Mouse (Mus musculus): ENCODE measurements around the gene Gpank1. TPM values are rescaled to one million over a fixed set of nuclear protein-coding genes. Genes with fewer than 3 reads are reported as not detected.
"Not testable (repeated sequence)": the region's sequence is repeated elsewhere in the genome, so short reads cannot be mapped to it uniquely, and the experiment has no call there.

Gpank1 gene
- polyA plus RNA-seq, 3 experiments from 2014 or later: 57.1 to 87.4 (median 74.3) TPM

DNA sequence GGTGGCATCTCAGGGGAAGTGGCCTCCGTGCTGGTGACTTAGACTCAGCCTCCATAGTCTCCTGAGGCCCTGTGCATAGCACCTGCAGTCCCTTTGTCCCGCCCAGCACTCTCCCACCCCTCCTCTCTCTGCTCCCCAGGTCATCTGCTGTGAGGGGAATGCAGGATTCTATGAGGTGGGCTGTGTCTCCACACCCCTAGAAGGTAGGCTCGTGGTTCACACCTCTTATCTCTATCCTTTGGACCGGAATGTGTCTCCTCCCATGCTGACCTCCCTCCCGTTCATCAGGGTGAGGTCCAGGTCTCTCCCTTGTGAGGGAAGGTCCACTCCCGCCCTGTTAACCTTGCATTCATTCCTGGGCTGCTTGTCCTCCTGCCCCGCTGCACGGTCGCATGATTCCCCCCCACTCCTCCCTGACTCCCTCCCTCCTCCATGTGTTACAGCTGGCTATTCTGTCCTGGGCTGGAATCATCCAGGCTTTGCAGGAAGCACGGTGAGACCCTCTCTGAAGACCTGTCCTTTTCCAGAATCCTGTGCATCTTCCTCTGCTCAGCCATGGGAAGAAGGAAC is 21.0 kb upstream of the Gpank1 start:
- no peak for ATAC-seq

GRCm38 (mm10) chr17:35101161-35101560 is 20.1 kb upstream of the Gpank1 start:
- ATAC-seq: no peak

- ATAC-seq: no peak
These were observed 19.0 kb upstream of the Gpank1 start for GRCm38 (mm10) chr17:35102299-35102698.

- no peak for ATAC-seq
These were observed 18.0 kb upstream of the Gpank1 start for GRCm38 (mm10) chr17:35103221-35103690.

GRCm38 (mm10) chr17:35104079-35104478 is 17.2 kb upstream of the Gpank1 start:
- ATAC-seq: no peak

DNA sequence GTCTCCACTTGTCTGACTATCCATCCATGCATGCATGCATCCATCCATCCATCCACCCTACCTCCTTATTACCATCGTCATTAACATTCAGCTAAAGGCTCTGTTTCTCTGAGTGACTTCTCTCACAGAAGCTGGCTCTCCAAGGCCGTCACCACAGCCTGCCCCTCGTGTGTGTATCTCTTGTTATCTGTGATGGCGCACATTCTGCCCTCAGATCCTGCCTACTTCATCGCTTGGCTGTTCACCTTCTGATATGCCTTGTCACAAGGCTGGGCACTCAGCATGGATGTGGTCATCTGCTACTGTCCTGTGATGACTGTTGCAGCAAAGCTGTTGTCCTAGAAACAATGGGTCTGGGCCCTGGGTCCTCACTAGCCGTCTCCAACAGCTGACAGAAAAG is 16.5 kb upstream of the Gpank1 start:
- ATAC-seq: no peak

- ATAC-seq: no peak
These were observed 15.4 kb upstream of the Gpank1 start for GRCm38 (mm10) chr17:35105740-35106389.

- no peak for ATAC-seq
These were observed 14.7 kb upstream of the Gpank1 start for GRCm38 (mm10) chr17:35106522-35106921.

DNA sequence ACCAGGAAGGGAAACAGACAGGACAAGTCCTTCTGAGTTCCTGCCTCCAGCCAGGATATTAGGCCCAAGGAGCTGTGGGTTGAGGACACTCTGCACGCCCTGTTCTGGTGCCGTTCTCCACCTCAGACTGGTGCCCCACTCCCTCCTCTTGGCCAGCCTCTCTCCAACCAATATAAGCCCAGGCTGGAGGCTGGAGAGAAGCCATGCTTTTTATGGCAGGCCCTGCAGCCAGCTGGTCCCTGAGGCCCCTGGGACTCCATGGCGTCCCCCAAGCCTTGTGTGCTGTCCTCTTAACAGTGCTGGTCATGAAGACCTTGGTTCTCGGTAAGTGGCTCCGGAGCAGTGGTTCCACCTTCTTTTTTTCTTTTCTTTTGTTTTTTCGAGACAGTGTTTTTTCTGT is 13.2 kb upstream of the Gpank1 start, which contains the start of gene Ly6g5c:
TSS of gene Ly6g5c (plus strand) at position 183 of the 400 bp plus-strand sequence.
- no peak for ATAC-seq

- ATAC-seq: no peak
These were observed 9.5 kb upstream of the Gpank1 start for GRCm38 (mm10) chr17:35111774-35112173.

GRCm38 (mm10) chr17:35115046-35116019 is 5.9 kb upstream of the Gpank1 start, which contains the start of gene Ly6g5b:
TSS of gene Ly6g5b (minus strand) at chr17:35115428.
- ATAC-seq: peak; percentile 41

GRCm38 (mm10) chr17:35120745-35121142 is 511 bp upstream of the Gpank1 start:
- ATAC-seq: no peak

- no peak for ATAC-seq
These were observed 632 bp downstream of the Gpank1 start, which contains the start of gene Csnk2b for GRCm38 (mm10) chr17:35121871-35122303. TSS of gene Csnk2b (minus strand) at chr17:35122053.

DNA sequence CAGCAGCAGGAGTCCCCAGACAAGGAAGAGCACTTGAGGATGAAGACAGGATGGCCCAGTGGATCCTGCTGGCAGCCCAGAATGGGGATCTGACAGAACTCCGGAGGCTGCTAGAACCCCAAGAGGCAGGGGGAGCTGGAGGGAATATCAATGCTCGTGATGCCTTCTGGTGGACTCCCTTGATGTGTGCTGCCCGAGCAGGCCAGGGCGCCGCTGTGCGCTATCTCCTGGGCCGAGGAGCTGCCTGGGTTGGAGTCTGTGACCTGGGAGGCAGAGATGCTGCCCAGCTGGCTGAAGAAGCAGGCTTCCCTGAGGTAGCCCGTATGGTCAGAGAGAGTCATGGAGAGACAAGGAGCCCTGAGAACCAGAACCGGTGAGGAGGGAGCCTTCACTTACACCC is 2.0 kb downstream of the Gpank1 start:
- ATAC-seq: not testable (repeated sequence)

GRCm38 (mm10) chr17:35124261-35124896 is 3.1 kb downstream of the Gpank1 start:
- not testable (repeated sequence) for ATAC-seq

- ATAC-seq: no peak
These were observed 3.8 kb downstream of the Gpank1 start for GRCm38 (mm10) chr17:35125081-35125480.

GRCm38 (mm10) chr17:35125578-35125977 is 4.3 kb downstream of the Gpank1 start:
- ATAC-seq: no peak

GRCm38 (mm10) chr17:35126206-35126611 is 5.0 kb downstream of the Gpank1 start, which contains the start of gene D17H6S53E:
TSS of gene D17H6S53E (plus strand) at chr17:35126373.
- peak; percentile 69 for ATAC-seq

GRCm38 (mm10) chr17:35127017-35127416 is 5.8 kb downstream of the Gpank1 start:
- ATAC-seq: no peak

GRCm38 (mm10) chr17:35128996-35129395 is 7.7 kb downstream of the Gpank1 start:
- ATAC-seq: no peak

DNA sequence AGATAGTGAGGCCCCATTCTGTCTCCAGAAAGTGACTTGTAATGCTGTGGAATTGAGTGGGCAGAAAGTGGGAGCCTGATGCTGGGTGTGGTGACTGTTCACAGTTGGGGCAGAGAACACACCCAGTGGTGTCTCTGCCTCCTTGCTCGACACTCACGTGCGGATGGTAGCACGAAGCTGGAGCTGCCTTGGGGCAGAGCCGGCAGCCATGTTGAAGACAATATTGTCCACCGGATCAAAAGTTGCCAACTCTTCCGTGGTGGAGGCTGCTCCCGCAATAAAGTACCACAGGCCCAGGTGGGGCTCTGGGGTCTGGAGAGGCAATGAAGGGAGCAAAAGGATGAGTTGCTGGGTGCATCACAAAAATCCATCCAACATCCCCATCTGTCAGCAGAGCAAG is 9.8 kb downstream of the Gpank1 start:
- ATAC-seq: no peak

DNA sequence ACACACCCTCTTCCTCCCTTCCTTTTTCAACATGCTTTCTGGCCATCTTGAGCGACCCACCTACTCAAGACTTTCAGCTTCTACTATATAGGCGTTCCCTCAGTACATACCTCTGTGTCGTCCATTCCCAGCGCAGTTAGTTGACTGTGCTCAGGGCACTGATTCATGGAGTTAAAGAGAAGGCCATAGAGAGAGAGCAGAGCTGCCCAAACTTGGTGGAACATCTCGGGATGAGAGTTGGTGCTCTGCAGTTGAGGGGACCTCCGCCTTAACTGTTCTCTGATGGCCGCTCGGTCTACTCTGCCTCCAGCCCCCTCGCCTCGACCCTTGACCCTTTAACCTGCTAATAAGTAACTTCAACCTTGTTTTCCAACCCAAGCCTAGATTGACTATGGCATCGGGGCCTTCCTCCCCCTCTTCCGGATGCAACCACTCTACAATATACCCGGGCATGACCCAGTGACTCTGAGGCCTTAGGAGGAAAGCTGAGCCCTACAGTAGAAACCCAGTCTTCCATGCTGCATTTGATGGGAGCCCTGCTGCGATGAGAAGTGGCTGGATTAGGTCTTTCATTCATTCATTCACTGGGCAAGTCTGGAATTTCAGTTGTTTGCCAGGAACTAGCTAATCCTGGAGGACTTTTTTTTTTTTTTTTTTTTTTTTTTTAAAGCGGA is 10.4 kb downstream of the Gpank1 start, which contains the start of gene Apom:
TSS of gene Apom (minus strand) at position 551 of the 674 bp plus-strand sequence.
- ATAC-seq: no peak

Data from inflammation-experienced regulatory T-cells, adult 6 months (primary cell).